Mouse (Mus musculus) G1E-ER4 (cell line): ENCODE results near the gene Pkn3. TPM values are rescaled to one million over a fixed set of nuclear protein-coding genes. Genes with fewer than 3 reads are reported as not detected.

Experiments used
- GATA1 ChIP-seq: IDR thresholded peaks from one replicate; pipeline ENCODE4 v1.8.0; 2012; ENCODE audit warnings: low read length, inconsistent platforms
- polyA plus RNA-seq: library from polyadenylated mRNA; stranded (reverse); fragments of >175 nt; gene quantifications from 2 replicates; pipeline ENCODE4 v1.2.3, GENCODE M21; 2012

The Pkn3 gene
- polyA plus RNA-seq, 1 experiment, result 29.7 TPM

GRCm38 (mm10) chr2:30058418-30058817, 19.1 kb upstream of the Pkn3 start:
- TF ChIP-seq GATA1, result no peak

DNA sequence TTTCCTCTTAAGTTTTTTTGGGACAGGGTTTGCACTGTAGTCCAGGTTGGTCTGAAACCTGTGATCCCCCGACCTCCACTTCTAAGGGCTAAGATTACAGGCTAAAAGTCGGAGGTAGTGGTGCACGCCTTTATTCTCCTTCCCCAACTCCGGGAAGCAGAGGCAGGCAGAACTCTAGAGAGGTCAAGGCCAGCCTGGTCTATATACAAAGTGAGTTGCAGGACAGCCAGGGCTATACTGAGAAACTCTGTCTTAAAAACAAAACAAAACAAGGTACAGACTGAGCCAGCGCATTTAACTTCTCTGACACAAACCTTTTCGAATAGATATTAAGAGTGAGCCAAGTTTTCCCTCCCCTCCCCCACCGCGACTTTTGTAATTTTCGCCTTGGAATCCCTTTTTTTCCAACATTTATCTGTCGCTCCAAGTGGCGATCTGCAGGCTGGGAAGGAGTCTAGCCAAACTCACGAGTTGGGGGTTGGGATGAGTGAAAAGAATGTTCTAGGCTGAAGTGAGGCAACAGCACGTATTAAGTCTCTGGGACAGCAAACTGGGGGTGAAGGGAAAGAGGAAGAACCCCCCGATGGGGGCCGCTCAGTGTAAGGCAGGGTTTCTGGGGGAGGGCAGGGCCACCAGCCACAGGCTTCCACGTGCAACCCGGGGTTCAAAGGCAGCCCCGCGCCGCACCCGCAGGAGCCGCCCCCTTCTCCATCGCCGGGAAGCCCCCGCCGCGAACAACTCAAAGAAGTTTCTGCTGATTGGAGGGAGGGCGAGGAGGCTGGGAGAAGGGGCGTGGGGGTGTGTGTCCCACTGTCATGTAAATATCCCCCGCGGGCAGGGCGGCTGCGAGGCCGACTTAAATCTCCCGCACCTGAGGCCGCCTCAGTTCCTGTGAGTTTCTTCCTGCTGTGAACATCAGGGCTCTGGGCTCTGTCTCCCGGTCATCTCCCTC, 16.0 kb upstream of the Pkn3 start:
- TF ChIP-seq GATA1, result no peak

DNA sequence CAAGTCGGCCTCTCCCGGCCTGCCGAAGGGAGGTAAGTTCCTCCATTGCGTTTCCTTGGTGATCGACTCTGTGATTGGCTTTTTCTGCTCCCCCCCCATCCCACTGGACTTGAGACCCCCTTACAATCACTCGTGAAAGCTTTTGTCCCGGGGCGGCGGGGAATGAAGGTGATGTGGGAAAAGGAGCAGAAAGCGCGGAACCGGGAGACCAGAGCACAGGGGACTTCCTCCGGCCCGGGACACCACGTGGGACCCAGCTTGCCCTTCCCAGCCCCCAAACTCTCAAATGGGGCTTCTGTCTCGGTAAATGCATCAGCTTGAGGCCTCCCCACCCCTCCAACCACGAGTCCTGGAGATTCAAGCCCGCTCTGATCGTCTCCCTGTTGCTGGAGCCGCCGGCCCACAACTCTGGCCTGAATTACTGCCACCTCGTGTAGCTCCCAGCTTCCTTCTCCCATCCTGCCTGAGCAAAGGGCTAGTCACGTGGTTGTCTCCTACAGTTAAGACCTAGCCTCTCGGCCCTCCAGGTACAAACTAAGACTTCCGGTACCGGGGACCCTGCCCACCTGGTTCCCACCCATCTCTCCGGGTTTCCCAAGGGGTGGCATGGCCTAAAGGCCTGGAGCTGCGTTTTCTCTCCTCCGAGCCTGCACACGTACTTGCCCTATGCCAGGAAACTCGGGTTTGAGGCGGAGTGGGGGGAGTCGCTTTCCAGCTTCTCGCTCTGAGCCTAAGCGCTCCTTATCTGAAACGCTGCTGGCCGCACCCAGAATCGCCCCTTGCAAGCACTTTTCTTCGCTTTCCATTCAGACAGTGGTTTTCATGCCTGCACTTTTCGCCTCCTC, 15.0 kb upstream of the Pkn3 start:
- TF ChIP-seq GATA1, result no peak

DNA sequence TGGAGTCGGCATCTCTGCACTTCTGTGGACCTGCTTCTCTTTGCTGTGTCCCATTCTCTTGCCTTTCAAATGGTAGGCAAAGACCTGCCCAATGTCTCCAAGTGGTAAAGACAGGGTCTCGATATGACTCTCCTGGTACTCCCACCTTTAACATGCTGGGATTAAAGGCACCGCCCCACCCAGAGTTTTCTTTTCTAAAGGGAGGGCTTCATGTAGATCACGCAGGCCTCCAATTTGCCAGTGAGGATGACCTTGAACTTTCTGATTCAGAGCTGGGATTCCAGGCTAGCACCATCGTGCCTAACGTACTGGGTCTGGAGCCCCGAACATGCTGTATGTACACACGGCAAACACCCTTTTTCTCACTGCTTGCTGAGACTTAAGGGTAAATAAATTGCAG, 14.2 kb upstream of the Pkn3 start:
- no peak for TF ChIP-seq GATA1

DNA sequence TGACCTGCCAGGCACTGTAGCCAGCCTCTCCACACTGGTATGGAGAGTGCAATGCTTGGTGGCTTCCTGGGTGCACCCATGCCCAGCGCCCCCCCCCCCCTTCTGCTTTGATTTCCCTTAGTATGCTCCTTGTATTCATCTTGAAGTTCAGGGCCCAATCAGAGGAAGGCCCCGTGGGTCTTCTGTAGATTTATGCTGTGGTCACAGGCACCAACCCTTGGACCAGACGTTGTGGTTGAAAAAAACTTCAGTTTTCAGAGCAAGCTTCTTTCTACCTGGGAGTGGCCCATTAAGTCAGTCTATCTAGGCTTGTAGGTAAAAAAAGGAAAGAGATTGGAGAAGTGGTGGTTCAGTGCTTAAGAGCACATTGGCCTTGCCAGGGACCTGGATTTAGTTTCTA, 13.7 kb upstream of the Pkn3 start:
- no peak for TF ChIP-seq GATA1

DNA sequence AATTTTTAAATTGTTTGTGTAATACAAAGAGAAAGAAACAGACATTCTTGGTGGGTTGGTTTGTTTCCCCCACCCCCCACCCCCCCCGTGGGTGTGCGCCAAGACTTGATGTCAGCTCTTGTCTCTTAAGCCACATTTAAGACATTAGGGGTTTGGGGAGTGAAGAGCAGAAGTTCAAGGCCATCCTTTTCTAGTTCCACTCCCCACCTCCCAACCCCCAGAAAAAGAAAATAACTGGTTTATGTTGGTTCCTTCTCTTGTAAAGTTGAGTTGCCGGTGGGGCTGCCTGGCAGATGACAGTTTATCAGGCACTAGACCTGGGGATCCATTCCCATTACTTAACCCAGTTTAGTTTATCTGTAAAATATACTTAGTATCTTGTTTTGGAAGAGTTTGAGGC, 13.2 kb upstream of the Pkn3 start:
- TF ChIP-seq GATA1, result no peak

DNA sequence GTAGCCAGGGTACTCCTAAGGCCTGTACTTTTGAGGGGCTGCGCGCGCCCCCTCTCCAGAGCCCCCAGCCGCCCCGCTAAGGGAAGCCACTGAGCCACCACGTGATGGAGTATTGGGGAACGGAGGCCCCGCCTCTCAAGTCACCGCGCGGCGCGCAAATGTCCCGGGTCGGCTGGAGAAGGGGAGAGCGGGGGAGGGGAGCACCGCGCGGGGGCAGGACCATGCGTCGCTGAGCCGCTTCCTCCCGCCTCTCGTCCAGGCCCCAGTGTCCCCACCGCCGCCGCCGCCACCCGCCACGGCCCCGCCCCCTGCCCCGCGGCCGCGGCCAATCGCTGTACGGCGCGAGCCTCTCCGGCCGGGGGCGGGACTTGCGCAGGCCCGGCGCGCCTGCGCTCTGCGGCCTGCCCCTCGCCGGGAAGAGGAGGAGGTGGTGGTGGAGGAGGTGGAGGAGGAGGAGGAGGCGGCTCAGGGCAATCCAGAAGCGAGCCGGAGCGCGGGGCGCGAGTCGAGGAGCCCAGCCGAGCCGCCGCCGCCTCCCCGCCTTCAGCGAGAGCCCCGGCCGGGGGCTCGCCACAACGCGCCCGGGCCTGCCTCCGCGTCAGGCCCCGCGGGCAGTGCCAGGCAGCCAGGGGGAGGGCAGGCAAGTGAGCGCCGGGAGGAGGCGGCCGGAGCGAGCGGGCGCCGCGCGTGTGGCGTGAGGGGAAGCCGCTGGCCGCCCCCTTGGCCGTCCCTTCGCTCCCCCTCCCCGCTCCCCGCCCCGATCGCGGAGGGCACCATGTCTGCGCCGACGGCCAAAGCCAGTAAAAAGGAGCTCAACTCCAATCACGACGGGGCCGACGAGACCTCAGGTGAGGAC, 11.2 kb upstream of the Pkn3 start:
- TF ChIP-seq GATA1, result no peak

DNA sequence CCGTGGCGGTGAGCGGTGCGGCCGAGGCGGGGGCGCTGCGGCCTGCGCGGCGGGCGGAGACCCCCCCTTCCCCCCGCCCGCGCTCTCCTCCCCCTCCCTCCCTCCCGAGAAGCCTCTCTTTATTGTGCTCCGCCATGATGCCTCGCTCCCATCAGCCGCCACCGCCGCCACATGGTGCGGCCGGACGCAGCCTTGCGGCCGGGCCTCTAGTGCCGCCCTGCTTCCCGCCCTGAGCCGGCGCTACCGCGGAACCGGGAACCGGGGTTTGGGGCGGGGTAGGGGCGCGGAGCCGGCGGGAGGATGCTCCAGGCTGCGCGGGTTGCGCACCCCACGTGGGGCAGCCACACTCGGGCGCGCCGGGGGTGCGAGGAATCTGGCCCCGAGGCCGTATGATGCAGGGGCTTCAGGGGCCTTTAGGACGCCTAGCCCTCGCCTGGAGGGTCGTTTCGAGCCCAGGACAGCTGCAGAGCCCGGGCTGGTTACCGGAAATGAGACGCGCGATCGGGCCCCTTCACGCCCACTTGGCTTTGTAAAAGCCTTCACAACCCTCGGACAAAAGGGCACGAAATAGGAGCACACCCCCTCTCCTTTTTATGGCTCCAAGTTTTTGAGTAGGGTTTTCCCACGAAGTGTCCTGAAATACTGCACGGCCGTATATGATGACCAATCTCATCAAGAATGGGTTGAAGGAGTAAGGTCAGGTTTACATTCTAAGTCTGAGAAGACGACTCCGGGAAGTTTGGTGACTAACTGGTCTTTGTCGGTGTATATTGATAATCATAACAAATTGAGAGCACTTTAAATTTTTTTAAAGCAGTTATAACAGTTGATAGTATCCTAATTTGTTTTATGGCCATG, 10.2 kb upstream of the Pkn3 start:
- no peak for TF ChIP-seq GATA1

GRCm38 (mm10) chr2:30067962-30068361, 9.5 kb upstream of the Pkn3 start:
- TF ChIP-seq GATA1, result no peak

GRCm38 (mm10) chr2:30072875-30073274, 4.6 kb upstream of the Pkn3 start:
- no peak for TF ChIP-seq GATA1

GRCm38 (mm10) chr2:30073285-30073684, 4.2 kb upstream of the Pkn3 start:
- no peak for TF ChIP-seq GATA1

GRCm38 (mm10) chr2:30075625-30076024, 1.9 kb upstream of the Pkn3 start:
- TF ChIP-seq GATA1, result no peak

GRCm38 (mm10) chr2:30076439-30076838, 1.0 kb upstream of the Pkn3 start:
- TF ChIP-seq GATA1, result no peak

DNA sequence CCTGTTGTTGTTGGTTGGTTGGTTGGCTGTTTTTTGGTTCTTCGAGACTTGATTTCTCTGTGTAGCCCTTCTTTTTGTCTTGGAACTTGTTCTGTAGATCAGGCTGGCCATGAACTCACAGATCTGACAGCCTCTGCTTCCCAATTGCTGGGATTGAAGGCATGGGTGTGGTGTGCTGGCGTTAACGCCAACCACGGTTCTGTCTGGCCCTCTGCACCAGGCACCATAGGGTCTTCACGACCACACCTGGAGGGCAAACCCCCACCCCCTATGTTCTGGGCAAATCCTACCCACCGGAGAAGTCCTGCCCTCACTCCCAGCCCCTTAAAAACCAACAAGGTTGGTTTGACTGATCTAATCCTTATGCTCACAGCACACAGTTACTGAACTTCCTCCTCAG, 525 bp upstream of the Pkn3 start:
- no peak for TF ChIP-seq GATA1

- TF ChIP-seq GATA1, result no peak
Measured at GRCm38 (mm10) chr2:30078349-30078712, 847 bp downstream of the Pkn3 start.
